Mouse (Mus musculus) heart, adult 8-10 months (tissue): ENCODE measurements at regions not wholly inside any gene's neighbourhood (a gene's known extent, or its start where the extent isn't known, plus 50 kb on each side); places are given as distances from the start of the nearest gene placed in this dataset.

Experiments used
- DNase-seq: peaks from one replicate; pipeline ENCODE4 v3.0.0; 2022; ENCODE audit warnings: low spot score

- DNase-seq = no peak
Measured at GRCm38 (mm10) chr12:71569662-71570061, 260.0 kb downstream of the Dact1 start.

GRCm38 (mm10) chr12:71570116-71570515 lies 260.4 kb downstream of the Dact1 start:
- no peak for DNase-seq

GRCm38 (mm10) chr12:71572833-71573446 lies 257.9 kb upstream of the Daam1 start:
- DNase-seq = no peak

- DNase-seq = no peak
Measured at GRCm38 (mm10) chr12:71573456-71573855, 257.4 kb upstream of the Daam1 start.

GRCm38 (mm10) chr12:71574685-71575084 lies 256.2 kb upstream of the Daam1 start:
- no peak for DNase-seq

GRCm38 (mm10) chr12:71577349-71577748 lies 253.5 kb upstream of the Daam1 start:
- DNase-seq = no peak

- DNase-seq = no peak
Measured at GRCm38 (mm10) chr12:71578006-71578405, 252.9 kb upstream of the Daam1 start.

GRCm38 (mm10) chr12:71578912-71579311 lies 252.0 kb upstream of the Daam1 start:
- no peak for DNase-seq

- DNase-seq = peak; percentile 19
Measured at GRCm38 (mm10) chr12:71580532-71581290, 250.2 kb upstream of the Daam1 start.

- DNase-seq = no peak
Measured at GRCm38 (mm10) chr12:71584618-71585017, 246.3 kb upstream of the Daam1 start.

GRCm38 (mm10) chr12:71598641-71599040 lies 232.2 kb upstream of the Daam1 start:
- DNase-seq = no peak

- DNase-seq = no peak
Measured at GRCm38 (mm10) chr12:71601091-71601690, 229.7 kb upstream of the Daam1 start.

- DNase-seq = no peak
Measured at GRCm38 (mm10) chr12:71603136-71603535, 227.7 kb upstream of the Daam1 start.

- no peak for DNase-seq
Measured at GRCm38 (mm10) chr12:71606366-71606765, 224.5 kb upstream of the Daam1 start.

GRCm38 (mm10) chr12:71607966-71608365 lies 222.9 kb upstream of the Daam1 start:
- no peak for DNase-seq

- peak; percentile 18 for DNase-seq
Measured at GRCm38 (mm10) chr12:71613326-71613725, 217.6 kb upstream of the Daam1 start.

GRCm38 (mm10) chr12:71614945-71615344 lies 215.9 kb upstream of the Daam1 start:
- DNase-seq = no peak

- no peak for DNase-seq
Measured at GRCm38 (mm10) chr12:71615383-71615782, 215.5 kb upstream of the Daam1 start.

GRCm38 (mm10) chr12:71616121-71616520 lies 214.8 kb upstream of the Daam1 start:
- no peak for DNase-seq

- no peak for DNase-seq
Measured at GRCm38 (mm10) chr12:71618466-71618865, 212.4 kb upstream of the Daam1 start.

GRCm38 (mm10) chr12:71618956-71619355 lies 211.9 kb upstream of the Daam1 start:
- no peak for DNase-seq

GRCm38 (mm10) chr12:71619561-71619960 lies 211.3 kb upstream of the Daam1 start:
- no peak for DNase-seq

GRCm38 (mm10) chr12:71621542-71621941 lies 209.3 kb upstream of the Daam1 start:
- DNase-seq = no peak
